Mouse (Mus musculus): ENCODE measurements at regions not wholly inside any gene's neighbourhood (a gene's known extent, or its start where the extent isn't known, plus 50 kb on each side); places are given as distances from the start of the nearest gene placed in this dataset.

DNA sequence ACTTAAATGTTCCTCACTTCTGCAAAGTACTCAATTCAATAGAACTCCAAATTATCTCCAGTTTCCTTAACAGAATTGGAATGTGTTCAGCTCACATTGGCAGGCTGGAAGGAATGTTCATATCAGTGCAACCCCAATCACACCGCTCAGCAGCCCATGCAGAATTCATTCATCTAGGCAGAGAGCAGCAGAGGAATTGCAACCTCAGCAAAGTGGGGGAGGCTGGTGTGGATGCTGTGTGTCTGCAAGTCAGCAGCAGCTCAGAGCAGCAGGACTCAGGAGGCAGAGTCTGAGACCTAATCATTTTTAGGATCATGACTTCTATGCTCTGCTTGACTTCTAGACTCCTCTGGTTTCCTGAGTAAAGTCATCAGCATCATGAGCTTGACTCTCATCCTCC, 100.7 kb upstream of the Chrna7 start:
- no peak for DNase-seq

DNA sequence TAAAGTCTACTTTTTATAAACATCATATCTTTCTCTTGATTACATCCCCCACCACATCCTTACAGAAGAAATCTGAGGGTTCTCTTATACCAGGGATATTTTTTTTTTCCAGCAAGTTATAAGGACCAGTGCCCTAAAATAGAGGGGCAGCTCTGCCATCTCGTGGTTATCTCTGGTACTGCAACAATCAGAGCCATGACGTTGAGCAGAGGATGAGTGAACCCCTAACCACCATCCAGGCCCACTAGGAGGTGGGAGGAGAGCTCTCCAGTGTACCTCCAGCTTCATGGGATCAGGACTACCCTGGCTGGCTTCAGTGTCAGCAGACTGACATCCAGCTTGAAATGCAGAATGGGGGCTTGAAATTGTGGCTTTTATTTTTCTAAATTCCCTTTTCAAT, 107.2 kb upstream of the Chrna7 start:
- peak; percentile 49 for DNase-seq

DNA sequence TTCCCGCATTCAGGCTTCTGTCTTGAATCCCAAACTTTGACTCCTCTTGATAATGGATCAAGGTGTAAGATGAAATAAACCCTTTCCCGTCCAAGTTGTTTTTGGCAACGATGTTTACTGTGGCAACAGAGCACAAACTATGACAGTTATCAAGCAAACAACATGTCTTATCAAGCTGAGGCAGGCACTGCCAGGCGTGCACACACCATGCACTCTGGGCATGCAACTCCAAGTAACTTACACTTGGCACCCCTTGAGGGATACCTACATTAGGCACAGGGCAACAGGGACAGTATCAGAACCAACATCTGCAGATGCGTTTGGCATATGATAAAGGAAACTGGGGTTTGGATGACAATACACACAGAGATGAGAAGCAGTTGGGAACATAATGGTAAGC, 108.8 kb upstream of the Chrna7 start:
- DNase-seq = no peak

DNA sequence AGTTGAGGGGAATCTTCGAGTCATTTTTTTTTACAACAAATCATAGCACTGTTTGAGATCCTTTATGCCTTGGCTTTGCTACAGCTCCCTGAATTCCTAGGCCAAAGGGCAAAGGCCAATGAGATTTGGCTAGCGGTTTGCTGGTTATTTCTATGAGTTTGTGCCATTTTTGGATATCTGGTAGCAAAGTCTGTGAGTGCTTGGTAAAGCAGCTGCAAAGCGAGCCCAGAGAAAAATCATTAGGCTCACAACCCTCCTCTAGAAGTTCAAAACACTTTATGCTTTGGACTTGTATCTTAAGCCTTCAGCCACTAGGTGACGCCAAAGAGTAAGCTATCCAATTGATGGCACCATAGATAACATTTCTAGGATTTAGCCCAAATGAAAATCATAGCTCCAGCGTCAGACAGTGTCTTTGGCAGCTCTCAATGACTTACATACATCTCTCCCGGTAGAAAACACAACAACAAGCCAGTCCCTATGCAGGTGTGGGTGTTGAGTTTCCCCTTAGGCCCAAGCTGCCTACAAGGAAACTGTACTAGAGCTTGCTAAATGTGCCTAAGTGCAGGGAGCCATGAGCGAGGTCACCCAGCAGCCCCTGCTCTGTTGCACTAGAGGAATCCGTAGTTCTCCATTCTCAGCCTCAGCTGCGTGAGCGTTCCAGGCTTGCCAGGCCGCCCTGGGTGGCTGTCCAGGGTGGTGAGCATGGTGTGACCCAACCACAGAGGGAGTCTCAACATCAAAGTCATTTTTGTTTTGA, 109.8 kb upstream of the Chrna7 start:
- peak; percentile 24 for DNase-seq

DNA sequence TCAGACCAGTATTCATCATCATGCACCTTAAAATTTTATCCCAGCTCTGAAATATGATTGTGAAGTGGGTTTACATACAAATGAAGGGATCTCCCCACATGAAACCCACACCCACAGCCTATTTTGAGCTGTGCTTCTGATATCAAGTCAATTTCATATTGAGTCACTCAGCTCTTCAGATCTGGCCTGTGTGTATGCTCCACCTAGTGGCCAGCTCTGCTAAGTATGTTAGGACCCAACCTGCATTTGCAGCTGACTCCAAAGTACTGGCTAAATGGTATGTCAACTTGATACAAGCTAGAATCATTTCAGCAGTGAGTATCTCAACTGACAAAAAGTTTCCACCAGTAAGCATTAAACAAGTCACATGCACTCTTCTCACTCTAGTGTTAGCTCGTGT, 109.4 kb upstream of the Otud7a start:
- DNase-seq = peak; percentile 26

DNA sequence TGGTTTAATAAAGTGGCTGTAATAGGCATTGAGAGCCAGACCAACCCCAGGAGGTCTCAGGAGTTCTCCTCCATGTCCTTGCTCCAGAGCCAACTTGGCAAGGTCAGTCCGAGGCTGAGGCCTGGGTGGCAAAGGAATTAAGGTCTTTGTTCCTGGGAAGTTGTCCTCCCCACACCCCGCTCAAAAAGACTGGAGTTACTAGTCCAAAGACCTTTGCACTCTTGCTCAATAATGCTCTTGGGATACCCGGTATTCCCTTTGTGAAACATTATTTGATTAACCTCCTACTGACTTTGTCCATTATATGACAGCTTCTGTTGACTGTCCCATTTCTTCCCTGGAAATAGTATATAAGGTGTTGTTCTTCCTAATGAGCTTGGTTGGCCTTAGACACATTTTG, 108.5 kb upstream of the Otud7a start:
- DNase-seq = no peak

DNA sequence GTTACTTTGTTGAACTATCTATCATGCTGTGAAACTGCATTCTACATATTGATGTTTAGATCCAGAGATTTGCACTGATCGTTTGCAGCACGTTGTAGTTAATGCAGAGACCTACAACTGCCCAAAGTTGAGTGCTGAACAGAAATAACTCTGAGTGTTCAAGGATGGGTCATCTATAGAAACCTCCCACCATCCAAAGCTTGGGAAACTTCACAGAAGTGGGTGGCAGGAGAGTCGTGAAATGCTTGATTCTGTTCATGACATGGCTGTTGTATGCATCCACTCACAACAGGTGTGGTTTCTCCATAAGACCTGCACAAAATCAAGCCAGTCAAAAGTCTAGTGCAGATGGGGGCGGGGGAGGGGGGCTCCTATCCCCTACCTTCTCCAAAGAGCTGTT, 102.8 kb upstream of the Otud7a start:
- no peak for DNase-seq

DNA sequence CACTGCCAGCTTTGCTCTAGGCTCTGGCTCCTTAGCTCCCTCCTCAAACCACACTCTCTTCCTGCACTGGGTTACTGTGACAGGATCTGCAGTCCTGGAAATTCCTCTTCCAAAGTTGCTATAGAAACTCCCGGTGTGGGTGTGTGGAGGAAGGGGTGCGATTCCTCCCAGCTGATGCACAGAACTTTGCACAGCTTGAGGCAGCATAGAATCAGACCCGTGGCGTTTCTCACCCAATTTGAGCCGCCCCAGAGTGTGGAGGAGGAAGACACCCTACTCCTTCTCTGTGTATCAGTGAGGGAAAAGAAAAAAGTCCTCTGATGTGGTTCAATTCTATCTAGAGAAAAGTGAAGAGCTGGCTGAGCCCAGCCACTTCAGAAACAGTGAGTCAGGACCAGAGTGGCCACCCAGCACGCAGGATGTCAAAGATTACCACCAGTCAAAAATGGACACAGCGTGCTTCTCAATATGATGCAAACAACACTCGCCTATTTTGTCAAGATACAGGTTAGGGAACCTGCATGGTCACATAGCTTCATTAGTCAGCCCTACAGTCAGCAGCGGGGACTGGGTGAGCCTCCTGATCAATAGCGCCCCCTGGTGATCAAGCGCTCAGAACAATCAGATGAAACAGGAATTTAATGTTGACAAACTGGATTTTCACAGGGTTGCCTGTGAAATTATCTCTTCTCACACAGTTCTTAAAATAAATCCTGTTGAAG, 98.7 kb upstream of the Otud7a start:
- peak; percentile 14 for DNase-seq

DNA sequence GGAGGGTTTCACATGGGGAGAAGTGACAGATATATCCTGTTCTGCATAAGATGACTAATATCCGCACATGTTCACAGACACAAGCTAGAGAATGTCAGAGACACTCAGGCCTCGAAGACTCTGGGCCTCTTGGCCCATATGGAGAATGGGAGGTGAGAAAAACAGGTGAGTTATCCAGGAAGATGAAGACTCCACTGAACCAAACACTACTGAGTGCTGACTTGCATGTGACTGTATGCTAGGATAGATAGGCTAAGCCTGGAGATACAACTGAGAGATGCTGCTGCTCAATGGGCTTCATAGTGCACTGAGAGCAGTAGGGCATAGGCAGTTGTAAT, 98.2 kb upstream of the Otud7a start:
- no peak for DNase-seq

Data from kidney, postnatal 14 days (tissue).